Mouse (Mus musculus) liver, adult 2 months (tissue): ENCODE results near the gene Ctc1.

ENCODE experiments used
- CTCF ChIP-seq: fragments of 200-500 bp; IDR thresholded peaks from 2 replicates; pipeline ENCODE4 v1.5.1; 2011; ENCODE audit warnings: low read depth, low read length, control low read depth
- POLR2A ChIP-seq: fragments of 200-500 bp; IDR thresholded peaks from 2 replicates; pipeline ENCODE4 v1.6.1; 2011; ENCODE audit warnings: low read length, control low read depth; ENCODE audit not compliant: insufficient read depth; ENCODE audit errors: extremely low read depth

- no peak for TF ChIP-seq CTCF
- TF ChIP-seq POLR2A, result no peak
Measured at GRCm38 (mm10) chr11:69065394-69065925, 49.7 kb downstream of the Ctc1 start.
